Mouse (Mus musculus) embryonic facial prominence, embryonic 14.5 days (tissue): ENCODE results near the gene Jak1. TPM values are rescaled to one million over a fixed set of nuclear protein-coding genes. Genes with fewer than 3 reads are reported as not detected.

Experiments
- ATAC-seq: fragments of 200-750 bp; cut with Nextera tagmentation; 2 replicates; pipeline ENCODE4 v1.8.0; 2017; ENCODE audit warnings: low read depth, moderate number of reproducible peaks, moderate TSS enrichment
- DNase-seq: peaks from one replicate; pipeline ENCODE4 v3.0.0-alpha.2; 2015; ENCODE audit warnings: low spot score
- H3K27ac ChIP-seq: fragments of 300-500 bp; sonication (generic); replicated peaks from 2 replicates; pipeline ENCODE4 v1.5.1; 2014; ENCODE audit warnings: low read depth, mild to moderate bottlenecking, low read length, moderate library complexity
- H3K27me3 ChIP-seq: fragments of 300-500 bp; sonication (generic); replicated peaks from 2 replicates; pipeline ENCODE4 v1.6.1; 2014; ENCODE audit warnings: low read length; ENCODE audit not compliant: control insufficient read depth, insufficient read depth
- H3K36me3 ChIP-seq: fragments of 300-500 bp; sonication (generic); 2 replicates; pipeline ENCODE4 v1.6.1; 2014; ENCODE audit warnings: low read length, mixed read lengths; ENCODE audit not compliant: control insufficient read depth, insufficient read depth
- H3K4me1 ChIP-seq: fragments of 300-500 bp; sonication (generic); 2 replicates; pipeline ENCODE4 v1.6.1; 2014; ENCODE audit warnings: antibody characterized with exemption, low read length; ENCODE audit not compliant: control insufficient read depth, insufficient read depth
- H3K4me2 ChIP-seq: fragments of 300-500 bp; sonication (generic); 2 replicates; pipeline ENCODE4 v1.6.1; 2014; ENCODE audit warnings: low read depth, mild to moderate bottlenecking, low read length, moderate library complexity, mixed read lengths
- H3K4me3 ChIP-seq: fragments of 300-500 bp; sonication (generic); 2 replicates; pipeline ENCODE4 v1.5.1; 2014; ENCODE audit warnings: low read depth, mild to moderate bottlenecking, low read length
- H3K9ac ChIP-seq: fragments of 300-500 bp; sonication (generic); 2 replicates; pipeline ENCODE4 v1.6.1; 2014; ENCODE audit warnings: low read depth, mild to moderate bottlenecking, low read length, moderate library complexity, mixed read lengths
- H3K9me3 ChIP-seq: fragments of 300-500 bp; sonication (generic); 2 replicates; pipeline ENCODE4 v1.6.1; 2016; ENCODE audit warnings: low read length; ENCODE audit not compliant: control insufficient read depth
- WGBS: fragments of 180-500 bp; shearing (Covaris S2); extraction: QIAGEN DNeasy Blood & Tissue Kit; methylation state at CpG from one replicate; pipeline ENCODE4 v1.1.7; 2014; 5-methylcytosine and 5-hydroxymethylcytosine counted together
- polyA plus RNA-seq: library from polyadenylated mRNA; unstranded; fragments of >200 nt; fragmentation: Nextera tagmentation; extraction: Ambion mirVana; gene quantifications from 2 replicates; pipeline ENCODE4 v1.2.1, GENCODE M21; 2014

The Jak1 gene
- polyA plus RNA-seq, 1 experiment from 2014 or later, result 82.2 TPM

DNA sequence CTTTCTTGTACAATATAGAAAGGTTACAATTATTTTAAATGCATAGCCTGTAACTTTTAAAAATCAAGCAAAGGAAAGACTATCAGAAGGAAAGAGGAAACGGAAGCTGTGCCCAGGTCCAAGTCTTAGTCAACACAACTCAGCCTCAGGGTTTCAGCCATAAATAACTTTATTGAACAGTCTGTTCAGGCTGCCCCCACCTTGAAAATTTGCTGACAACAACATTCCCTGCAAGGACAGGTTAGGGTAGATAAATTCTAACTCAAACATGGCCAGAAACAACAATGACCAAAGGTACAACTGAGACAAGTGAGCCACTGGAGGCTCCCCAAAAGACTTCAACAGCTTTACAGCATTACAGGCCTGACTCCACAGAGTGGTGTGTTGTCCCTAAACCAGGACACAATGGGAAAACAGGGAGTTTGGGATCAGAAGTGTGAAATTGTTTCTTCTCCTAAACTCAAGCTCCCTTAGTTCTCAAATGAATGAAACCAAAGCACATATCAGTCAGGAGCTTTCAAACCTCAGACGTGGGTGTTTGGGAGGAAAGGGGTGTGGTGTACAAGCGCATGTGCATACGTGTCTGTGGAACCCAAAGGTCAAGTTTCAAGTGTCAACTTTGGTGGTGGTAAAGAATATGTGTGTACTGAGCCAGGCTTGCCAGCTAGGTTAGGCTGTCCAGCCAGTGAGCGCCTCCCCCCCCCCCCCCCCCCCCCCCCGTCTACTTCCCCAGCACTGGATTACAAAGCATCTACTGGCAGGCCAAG, 14.9 kb downstream of the Jak1 start:
- H3K9ac ChIP-seq, result no peak overlapping the region
- DNase-seq, result no peak
- no peaks in the 10 kb centered on the region for H3K36me3 ChIP-seq
- 45% methylated on average over 4 of the region's 6 CpGs for WGBS
- no peak overlapping the region for H3K27ac ChIP-seq
- H3K4me2 ChIP-seq, result no peak overlapping the region
- H3K27me3 ChIP-seq, result no peaks in the 10 kb centered on the region
- no peak for ATAC-seq
- H3K4me1 ChIP-seq, result peaks cover 14% of the 10 kb centered on the region; the same call in 1 of the 2 replicates
- H3K9me3 ChIP-seq, result no peaks in the 10 kb centered on the region
- H3K4me3 ChIP-seq, result no peak overlapping the region

DNA sequence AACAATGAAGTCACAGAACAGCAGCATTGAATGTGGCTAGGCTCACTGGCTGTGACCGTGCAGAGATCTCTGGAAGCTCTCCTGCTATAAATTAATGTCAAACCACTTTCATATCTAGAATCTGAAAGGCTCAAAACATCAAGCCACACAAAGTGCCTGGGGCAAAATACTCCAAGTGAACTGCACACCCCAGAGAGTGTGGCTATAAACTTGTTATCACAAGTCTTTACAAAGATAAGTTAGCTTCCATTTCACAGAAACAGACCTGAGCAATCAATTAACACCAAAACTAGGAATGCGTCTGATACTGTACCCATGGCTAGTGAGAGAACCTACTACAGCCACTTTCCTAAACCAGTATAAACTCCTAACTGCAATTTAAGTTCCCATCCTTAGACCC, 17.7 kb downstream of the Jak1 start:
- Histone ChIP-seq H3K9ac (no peak overlapping the region), H3K4me1 (peaks cover 14% of the 10 kb centered on the region; the same call in 1 of the 2 replicates), H3K36me3 (no peaks in the 10 kb centered on the region), H3K4me3 (no peak overlapping the region), H3K4me2 (no peak overlapping the region), H3K27ac (no peak overlapping the region), H3K27me3 (no peaks in the 10 kb centered on the region), H3K9me3 (no peaks in the 10 kb centered on the region)
- ATAC-seq (no peak), DNase-seq (peak; percentile 43)
- 48% methylated on average over 2 of the region's 2 CpGs for WGBS

GRCm38 (mm10) chr4:101246569-101246968, 18.5 kb downstream of the Jak1 start:
- ATAC-seq (no peak), DNase-seq (no peak)
- WGBS, result 74% methylated on average over 2 of the region's 2 CpGs
- H3K4me1 ChIP-seq, result peaks cover 14% of the 10 kb centered on the region; the same call in 1 of the 2 replicates
- no peak overlapping the region for H3K27ac ChIP-seq
- no peak overlapping the region for H3K9ac ChIP-seq
- H3K36me3 ChIP-seq, result no peaks in the 10 kb centered on the region
- no peaks in the 10 kb centered on the region for H3K9me3 ChIP-seq
- H3K4me3 ChIP-seq, result no peak overlapping the region
- no peak overlapping the region for H3K4me2 ChIP-seq
- H3K27me3 ChIP-seq, result no peaks in the 10 kb centered on the region

GRCm38 (mm10) chr4:101244257-101245011, 20.6 kb downstream of the Jak1 start:
- Histone ChIP-seq H3K9ac (no peak overlapping the region), H3K36me3 (no peaks in the 10 kb centered on the region), H3K27ac (no peak overlapping the region), H3K9me3 (no peaks in the 10 kb centered on the region), H3K4me2 (no peak overlapping the region), H3K4me1 (peaks cover 14% of the 10 kb centered on the region; the same call in 1 of the 2 replicates), H3K27me3 (no peaks in the 10 kb centered on the region), H3K4me3 (no peak overlapping the region)
- 64% methylated on average over 6 of the region's 6 CpGs for WGBS
- DNase-seq (no peak), ATAC-seq (no peak)

DNA sequence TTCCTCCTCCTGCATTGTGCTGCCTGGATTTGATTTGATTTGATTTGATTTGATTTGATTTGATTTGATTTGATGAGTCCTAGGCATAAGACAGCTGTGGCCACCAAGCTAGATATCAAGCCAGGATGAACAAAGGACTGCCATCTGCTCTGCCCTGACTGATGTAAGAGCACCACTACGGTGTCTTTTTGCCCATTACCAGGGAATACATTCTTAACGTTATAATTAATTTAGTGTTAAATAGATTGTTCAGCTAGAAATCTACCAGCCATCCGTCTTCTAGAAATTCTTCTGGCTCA, 24.3 kb downstream of the Jak1 start:
- no peak overlapping the region for H3K4me2 ChIP-seq
- H3K27me3 ChIP-seq, result no peaks in the 10 kb centered on the region
- 82% methylated on average over 3 of the region's 3 CpGs for WGBS
- H3K36me3 ChIP-seq, result no peaks in the 10 kb centered on the region
- H3K9me3 ChIP-seq, result no peaks in the 10 kb centered on the region
- peaks cover 14% of the 10 kb centered on the region; the same call in 1 of the 2 replicates for H3K4me1 ChIP-seq
- ATAC-seq (no peak), DNase-seq (no peak)
- H3K9ac ChIP-seq, result no peak overlapping the region
- no peak overlapping the region for H3K27ac ChIP-seq
- H3K4me3 ChIP-seq, result no peak overlapping the region

DNA sequence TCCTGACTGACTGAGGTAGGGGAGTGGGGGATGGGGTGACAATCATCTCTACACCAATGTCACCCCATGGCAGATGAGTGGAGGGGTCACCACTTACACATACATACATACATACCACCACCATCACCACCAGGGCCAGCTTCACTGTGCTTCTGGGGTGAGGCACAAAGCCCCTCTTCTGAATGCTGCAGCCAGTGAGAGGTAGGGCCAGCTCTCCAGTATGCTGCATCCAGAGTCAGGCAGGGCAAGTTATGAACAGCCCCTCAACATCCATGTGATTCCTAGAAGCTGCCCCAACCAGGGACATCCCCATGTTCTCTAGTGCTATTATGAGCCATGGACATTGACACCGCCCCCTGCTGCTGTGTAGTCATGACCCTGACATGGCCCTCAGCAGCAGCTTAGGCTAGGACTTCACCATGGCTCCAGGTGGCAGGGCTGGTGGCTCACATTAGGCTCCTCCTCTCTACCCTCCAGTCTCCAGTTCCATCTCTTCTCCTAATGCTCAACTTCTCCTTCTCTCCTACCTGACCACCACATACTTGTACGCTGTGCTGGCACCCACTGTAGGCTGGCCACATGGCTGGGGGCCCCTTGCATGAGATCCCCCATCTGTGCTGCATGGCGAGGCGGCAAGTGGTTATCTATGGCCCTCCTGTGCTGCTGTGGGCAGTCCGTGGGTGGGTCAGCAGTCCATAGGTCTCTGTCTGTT, 24.8 kb downstream of the Jak1 start:
- Histone ChIP-seq H3K27me3 (no peaks in the 10 kb centered on the region), H3K4me1 (peaks cover 14% of the 10 kb centered on the region; the same call in 1 of the 2 replicates), H3K27ac (no peak overlapping the region), H3K36me3 (no peaks in the 10 kb centered on the region), H3K4me3 (no peak overlapping the region), H3K9me3 (no peaks in the 10 kb centered on the region), H3K4me2 (no peak overlapping the region), H3K9ac (no peak overlapping the region)
- WGBS, result 91% methylated on average over 5 of the region's 5 CpGs
- no peak for DNase-seq
- ATAC-seq, result no peak

- peaks cover 11% of the 10 kb centered on the region for H3K4me1 ChIP-seq
- H3K4me2 ChIP-seq, result no peak overlapping the region
- H3K27ac ChIP-seq, result no peak overlapping the region
- no peaks in the 10 kb centered on the region for H3K9me3 ChIP-seq
- WGBS, result 89% methylated on average over 3 of the region's 3 CpGs
- no peak overlapping the region for H3K4me3 ChIP-seq
- ATAC-seq (no peak), DNase-seq (no peak)
- H3K27me3 ChIP-seq, result no peaks in the 10 kb centered on the region
- no peak overlapping the region for H3K9ac ChIP-seq
- no peaks in the 10 kb centered on the region for H3K36me3 ChIP-seq
These were observed 25.5 kb downstream of the Jak1 start for GRCm38 (mm10) chr4:101239313-101240162.

DNA sequence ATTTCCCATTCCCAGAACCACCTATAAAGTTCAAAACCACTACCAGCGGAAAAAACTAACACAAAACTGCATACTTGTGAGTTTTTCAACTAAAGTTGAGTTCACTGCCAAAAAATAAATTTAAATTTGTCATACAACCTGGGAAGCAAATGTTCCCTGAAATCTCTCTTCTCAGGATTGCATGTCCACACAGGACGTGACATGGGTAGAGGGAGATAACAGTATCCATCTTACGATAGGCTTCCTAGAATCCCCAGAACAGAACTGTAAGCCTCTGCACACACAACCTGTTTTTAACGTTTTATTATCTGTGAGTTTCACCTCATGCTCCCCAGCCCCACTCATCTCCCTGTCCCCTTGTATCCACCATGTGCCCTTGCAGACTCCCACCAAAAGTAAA, 26.5 kb downstream of the Jak1 start:
- H3K4me3 ChIP-seq, result no peak overlapping the region
- no peaks in the 10 kb centered on the region for H3K36me3 ChIP-seq
- DNase-seq, result no peak
- ATAC-seq, result no peak
- 79% methylated on average over 4 of the region's 4 CpGs for WGBS
- H3K27me3 ChIP-seq, result no peaks in the 10 kb centered on the region
- H3K9me3 ChIP-seq, result no peaks in the 10 kb centered on the region
- no peak overlapping the region for H3K27ac ChIP-seq
- H3K4me2 ChIP-seq, result no peak overlapping the region
- peaks cover 10% of the 10 kb centered on the region for H3K4me1 ChIP-seq
- no peak overlapping the region for H3K9ac ChIP-seq
